Mouse (Mus musculus) lung, adult 10 weeks (tissue): ENCODE data around the gene Srsf2. TPM values are rescaled to one million over a fixed set of nuclear protein-coding genes. Genes with fewer than 3 reads are reported as not detected.

Source experiments
- polyA plus RNA-seq: library from polyadenylated mRNA; stranded (reverse); fragments of 350-450 nt; fragmentation: Illumina TruSeq; extraction: RNeasy Lipid Tissue Mini Kit (QIAGEN cat#74804); gene quantifications from one replicate; pipeline ENCODE4 v1.2.3, GENCODE M21; 2014; ENCODE audit warnings: low read depth, low replicate concordance; ENCODE audit not compliant: insufficient read depth

Srsf2 gene
- 182 TPM for polyA plus RNA-seq

GRCm38 (mm10) chr11:116852891-116853511 is at the start of gene Srsf2:
Gene Srsf2 (minus strand): TSS chr11:116853094.

GRCm38 (mm10) chr11:116852291-116852890 is 503 bp downstream of the Srsf2 start, which contains the start of gene Mfsd11:
Gene Mfsd11 (plus strand): TSS chr11:116852440.

GRCm38 (mm10) chr11:116843261-116844233 is 9.3 kb downstream of the Srsf2 start, which contains the start of the genes Mettl23 and Jmjd6:
Gene Mettl23 (plus strand): TSS chr11:116843278.
Gene Jmjd6 (minus strand): TSS chr11:116843449.

GRCm38 (mm10) chr11:116827534-116828165 is 25.2 kb downstream of the Srsf2 start, which contains the start of gene Mxra7:
Gene Mxra7 (minus strand): TSS chr11:116828046.

Other genes starting within 250 kb of the Srsf2 start
- 13.5 TPM for gene Rhbdf2, start 226.1 kb downstream of the Srsf2 start, polyA plus RNA-seq
- gene Prcd, start 199.6 kb downstream of the Srsf2 start, polyA plus RNA-seq, result 6.3 TPM
- 26.4 TPM for gene Cygb, start 198.8 kb downstream of the Srsf2 start, polyA plus RNA-seq
- not detected for gene St6galnac1, start 77.6 kb downstream of the Srsf2 start, polyA plus RNA-seq
- gene Mxra7, start 25.0 kb downstream of the Srsf2 start, polyA plus RNA-seq, result 42.7 TPM
- gene Mettl23, start 9.8 kb downstream of the Srsf2 start, polyA plus RNA-seq, result 48.6 TPM
- 34.6 TPM for gene Jmjd6, start 9.6 kb downstream of the Srsf2 start, polyA plus RNA-seq
- gene Mfsd11, start 654 bp downstream of the Srsf2 start, polyA plus RNA-seq, result 12.1 TPM
- gene Mgat5b, start 65.8 kb upstream of the Srsf2 start, polyA plus RNA-seq, result not detected